Mouse (Mus musculus) bone marrow macrophage, adult 2 months (primary cell): Measurements from ENCODE around the gene Gnb3. TPM values are rescaled to one million over a fixed set of nuclear protein-coding genes. Genes with fewer than 3 reads are reported as not detected.
"Not testable (repeated sequence)": the region's sequence is repeated elsewhere in the genome, so short reads cannot be mapped to it uniquely, and the experiment has no call there.

Source experiments
- H3K27ac ChIP-seq: 2 replicates; pipeline ENCODE4 v1.5.1; 2012; ENCODE audit warnings: low read depth, low read length; ENCODE audit not compliant: insufficient read depth
- H3K4me1 ChIP-seq: 2 replicates; pipeline ENCODE4 v1.6.1; 2012; ENCODE audit warnings: low read length; ENCODE audit not compliant: control insufficient read depth, insufficient read depth
- H3K4me3 ChIP-seq: 2 replicates; pipeline ENCODE4 v1.5.1; 2012; ENCODE audit warnings: mild to moderate bottlenecking, low read length, moderate library complexity; ENCODE audit not compliant: insufficient read depth
- CTCF ChIP-seq: IDR thresholded peaks from 2 replicates; pipeline ENCODE4 v1.5.1; 2012; ENCODE audit warnings: low read depth, mild to moderate bottlenecking, low read length, moderate library complexity
- POLR2A ChIP-seq: IDR thresholded peaks from 2 replicates; pipeline ENCODE4 v1.6.1; 2012; ENCODE audit warnings: mild to moderate bottlenecking, low read depth, low read length, borderline replicate concordance
- polyA plus RNA-seq: library from polyadenylated mRNA; stranded (reverse); fragments of >200 nt; gene quantifications from 2 replicates; pipeline ENCODE4 v1.2.4, GENCODE M21; 2012; ENCODE audit not compliant: missing spikeins, insufficient read depth, insufficient read length

Gene Gnb3
- polyA plus RNA-seq, 1 experiment = not detected

DNA sequence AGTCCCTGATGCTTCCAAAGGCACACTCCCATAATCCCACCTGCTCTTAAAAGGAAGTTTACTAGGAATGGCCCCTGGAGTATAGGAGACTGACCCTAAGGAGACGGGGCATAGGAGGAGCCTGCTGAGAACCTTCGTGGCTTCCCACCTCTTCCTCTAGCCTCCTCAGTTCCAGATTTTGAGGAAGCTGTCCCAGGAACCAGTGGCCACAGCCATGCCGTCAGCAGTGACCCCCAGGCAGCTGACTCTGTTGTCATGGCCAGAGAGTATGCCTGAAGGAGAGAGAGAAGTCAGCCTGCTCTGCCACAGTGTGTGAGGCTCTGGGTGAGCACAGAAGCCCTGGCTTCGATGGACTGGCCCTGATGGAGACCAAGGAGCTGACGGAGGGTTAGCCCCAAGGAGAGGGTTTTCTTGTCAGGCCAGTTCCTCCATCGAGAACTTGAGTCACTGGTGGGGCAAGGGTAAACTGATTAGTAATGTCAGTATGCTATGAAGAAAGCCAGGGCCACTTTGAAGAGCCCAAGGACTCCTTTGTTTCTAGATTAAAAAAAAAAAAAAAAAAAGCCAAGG is 5.5 kb downstream of the Gnb3 start:
- H3K4me1 ChIP-seq = peaks cover 31% of the 10 kb centered on the region
- H3K27ac ChIP-seq = peak overlapping the region; percentile 91
- 0 out of 2 replicates have a peak overlapping the region, but pooled peaks have one; percentile 23 for H3K4me3 ChIP-seq
- TF ChIP-seq CTCF = no peak
- 0 out of 2 replicates have a peak, but pooled peaks have one; percentile 24 for TF ChIP-seq POLR2A

DNA sequence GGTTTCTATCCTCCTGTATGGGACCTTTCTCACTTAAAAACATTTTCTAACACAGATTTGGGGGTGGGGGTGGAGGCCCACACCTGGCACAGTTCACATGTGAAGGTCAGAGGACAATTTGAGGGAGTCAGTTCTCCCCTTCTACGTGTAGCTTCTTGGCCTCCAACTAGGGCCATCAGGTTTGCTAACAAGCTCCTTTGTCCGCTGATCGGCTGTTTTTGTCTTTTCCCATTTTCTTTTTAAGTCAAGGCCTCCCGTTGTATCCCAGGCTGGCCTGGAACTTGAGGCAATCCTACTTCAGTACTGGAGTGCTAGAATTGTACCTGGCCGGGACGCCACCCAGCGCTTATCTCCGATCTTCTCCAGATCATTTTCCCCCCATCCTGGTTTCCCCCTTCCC is 8.4 kb downstream of the Gnb3 start:
- Histone ChIP-seq H3K27ac (no peak overlapping the region), H3K4me3 (no peak overlapping the region), H3K4me1 (peaks cover 32% of the 10 kb centered on the region)
- TF ChIP-seq POLR2A (no peak), CTCF (no peak)

DNA sequence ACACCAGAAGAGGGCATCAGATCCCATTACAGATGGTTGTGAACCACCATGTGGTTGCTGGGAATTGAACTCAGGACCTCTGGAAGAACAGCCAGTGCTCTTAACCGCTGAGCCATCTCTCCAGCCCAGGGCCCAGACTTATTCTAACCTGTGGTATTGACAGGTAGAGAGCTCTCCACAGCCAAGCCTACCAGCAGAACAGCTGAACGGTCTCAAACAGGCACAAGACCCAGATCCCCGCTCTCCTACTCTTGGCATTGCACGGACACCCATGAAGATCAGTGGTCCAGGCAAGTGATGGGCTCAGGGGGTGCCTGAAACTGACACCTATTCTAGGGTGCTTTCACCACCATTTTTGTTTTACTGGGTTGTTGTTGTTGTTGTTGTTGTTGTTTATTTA is 8.9 kb downstream of the Gnb3 start:
- not testable (repeated sequence) for H3K4me3 ChIP-seq
- peaks cover 27% of the 10 kb centered on the region for H3K4me1 ChIP-seq

DNA sequence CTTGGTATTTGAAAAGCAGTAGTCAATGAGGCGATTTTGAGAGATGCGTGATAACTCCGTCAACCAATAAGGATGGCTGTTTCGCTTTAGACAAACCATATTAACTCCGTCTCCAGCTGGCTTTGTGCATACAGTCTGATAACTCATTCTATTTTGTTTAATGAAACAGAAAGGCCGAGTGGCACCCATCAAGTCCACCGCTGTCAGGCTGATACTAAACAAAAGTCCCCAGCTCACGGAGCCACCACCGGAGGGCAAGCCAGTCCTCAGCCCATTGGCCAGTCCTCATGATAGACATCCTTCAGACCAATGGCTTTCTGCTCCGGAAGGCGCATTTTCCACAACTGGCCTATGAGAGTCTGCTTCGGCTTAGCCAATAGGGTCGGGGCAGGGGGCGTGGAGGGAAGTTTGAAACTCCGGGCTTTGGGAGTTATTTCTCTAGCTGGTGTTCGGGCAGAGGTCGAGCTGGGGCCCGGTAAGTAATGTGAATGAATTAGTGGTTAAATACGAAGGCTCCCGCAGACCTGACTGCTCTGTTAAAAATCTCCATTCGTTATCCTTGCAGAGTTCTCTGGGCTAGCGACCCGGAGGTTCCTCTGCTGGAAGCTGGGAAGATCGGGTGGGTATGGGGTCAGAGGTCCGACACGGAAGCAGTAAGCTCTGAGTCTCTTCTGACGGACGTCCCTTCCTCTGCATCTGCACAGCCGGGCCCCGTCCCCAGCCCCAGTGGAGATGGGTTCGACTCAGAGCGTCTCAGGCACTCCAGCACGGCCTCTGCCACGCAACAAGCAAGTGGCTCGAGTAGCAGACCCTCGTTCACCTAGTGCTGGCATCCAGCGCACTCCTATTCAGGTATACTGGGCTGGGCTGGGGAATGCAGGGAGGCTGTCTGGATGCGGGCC is 10.0 kb downstream of the Gnb3 start:
- Histone ChIP-seq H3K4me3 (peak overlapping the region; percentile 75), H3K4me1 (peaks cover 16% of the 10 kb centered on the region), H3K27ac (peak overlapping the region; percentile 84)
- TF ChIP-seq POLR2A (no peak), CTCF (no peak)

More for the DNA sequence above, 8.9 kb downstream of the Gnb3 start:
- H3K27ac ChIP-seq = not testable (repeated sequence)

DNA sequence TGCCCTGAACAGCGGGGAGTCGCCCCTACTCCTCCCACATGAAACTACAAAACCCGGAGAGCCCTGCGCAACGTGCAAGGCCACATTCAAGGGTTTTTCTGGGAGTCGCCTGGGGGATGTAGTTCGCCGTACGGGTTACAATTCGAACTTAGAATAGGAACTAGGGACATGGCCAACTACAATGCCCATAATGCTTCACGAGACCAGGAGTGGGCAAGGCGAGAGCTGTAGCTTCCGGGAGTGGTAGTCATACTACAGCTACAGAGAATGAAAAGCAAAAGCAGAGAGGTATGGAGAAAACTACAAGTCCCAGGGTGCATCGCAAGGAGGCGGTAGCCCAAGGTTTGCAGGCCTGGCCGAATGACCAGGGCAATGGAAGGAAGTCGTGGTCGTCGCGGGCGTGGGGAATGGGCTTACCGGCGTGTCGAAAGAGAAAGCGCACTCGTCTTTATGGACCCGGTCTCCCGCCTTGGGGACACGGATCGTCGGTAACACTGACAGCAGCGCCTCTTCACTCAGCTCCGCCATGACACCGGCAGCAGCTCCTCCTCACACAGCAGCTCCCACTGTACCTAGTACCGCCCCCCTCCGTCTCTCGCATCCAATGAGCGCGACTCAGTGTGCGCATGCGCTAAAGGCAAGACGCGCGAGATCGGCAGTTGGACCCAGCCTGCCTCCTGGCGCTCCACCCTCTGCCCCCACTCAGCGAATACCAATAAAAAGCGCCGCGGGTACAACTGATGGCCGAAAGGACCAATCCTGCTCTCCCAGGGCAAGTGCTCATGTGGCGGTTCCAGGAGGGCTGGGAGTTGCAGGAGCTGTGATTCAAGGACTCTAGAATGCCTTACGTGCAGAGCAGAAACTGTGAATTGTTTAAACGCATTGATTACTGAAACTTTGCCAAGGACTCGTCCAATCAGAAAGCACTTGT is 10.9 kb downstream of the Gnb3 start, which contains the start of the genes Usp5 and Cdca3:
Gene Usp5 (minus strand): TSS at position 617 of the 931 bp plus-strand sequence.
Gene Cdca3 (plus strand): TSS at position 680 of the 931 bp plus-strand sequence.
- H3K4me3 ChIP-seq = peak within 1 kb of the TSS; percentile 75
- H3K27ac ChIP-seq = peak within 1 kb of the TSS; percentile 84
- H3K4me1 ChIP-seq = peaks cover 8% of the 10 kb centered on the region
- TF ChIP-seq CTCF = no peak
- TF ChIP-seq POLR2A = no peak

DNA sequence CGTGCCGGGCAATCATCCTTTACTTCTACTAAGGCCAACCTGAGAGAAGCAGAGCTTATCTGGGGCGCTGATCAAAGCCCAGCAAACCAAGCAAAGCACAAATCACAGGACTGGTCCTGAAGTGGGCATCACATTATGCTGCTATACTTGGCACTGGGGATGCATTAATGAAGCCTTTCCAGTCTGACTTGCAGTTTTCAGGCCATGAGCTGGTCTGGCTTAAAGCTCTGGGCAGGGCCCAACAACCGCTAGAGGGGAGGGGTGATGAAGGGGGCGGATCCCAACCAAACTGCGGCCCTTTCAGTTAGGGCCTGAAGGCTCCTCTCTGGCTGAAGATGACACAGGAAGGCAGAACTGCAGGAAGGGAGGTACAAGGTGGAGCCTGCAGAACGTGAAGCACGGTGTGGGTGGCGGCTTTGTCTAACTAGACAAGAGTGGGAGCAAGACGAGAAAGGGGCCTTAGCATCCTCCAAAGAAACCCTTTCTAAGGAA is 11.9 kb downstream of the Gnb3 start:
- Histone ChIP-seq H3K27ac (peak overlapping the region; percentile 65), H3K4me1 (peaks cover 3% of the 10 kb centered on the region), H3K4me3 (peak overlapping the region; percentile 75)
- no peak for TF ChIP-seq POLR2A
- TF ChIP-seq CTCF = no peak

DNA sequence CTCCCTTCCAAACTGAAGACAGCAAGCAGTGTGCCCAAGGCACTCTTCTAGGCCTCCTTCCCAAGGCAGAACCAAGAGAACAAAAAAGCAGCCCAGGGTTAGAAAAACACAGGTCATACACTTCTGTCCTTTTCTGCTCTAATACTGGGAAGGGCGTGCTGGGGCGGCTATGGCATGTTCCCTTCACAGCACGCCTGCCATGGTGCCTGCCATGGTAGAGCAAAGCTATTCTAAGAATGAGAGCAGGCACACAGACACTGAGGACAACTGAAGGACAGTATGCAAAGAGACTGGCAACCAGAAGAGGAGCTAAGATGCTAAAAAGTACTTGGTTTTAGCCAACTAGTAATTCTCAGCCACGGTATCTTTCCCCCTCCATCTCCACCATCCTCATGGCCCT is 18.0 kb downstream of the Gnb3 start:
- H3K4me1 ChIP-seq = peaks cover 15% of the 10 kb centered on the region
- no peak overlapping the region for H3K27ac ChIP-seq
- no peak overlapping the region for H3K4me3 ChIP-seq
- TF ChIP-seq CTCF (no peak), POLR2A (no peak)

DNA sequence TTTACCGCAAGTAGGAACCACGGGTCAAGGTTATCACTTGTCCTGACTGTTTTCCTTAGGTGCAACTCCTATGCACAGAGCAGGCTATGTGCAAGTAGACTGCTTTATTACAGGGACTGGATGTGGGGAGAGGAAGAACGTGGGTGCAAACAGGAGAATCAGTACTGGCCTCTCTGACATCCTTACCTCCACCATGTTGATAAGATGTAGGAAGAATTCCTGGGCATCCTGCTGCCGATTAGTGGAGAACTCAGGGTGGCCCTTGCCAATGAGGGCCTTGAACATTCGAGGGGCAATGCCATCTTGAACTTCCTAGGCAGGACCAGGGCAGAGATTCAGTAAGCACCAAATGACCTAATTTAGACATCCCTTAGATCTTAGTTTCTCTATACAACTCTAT is 19.2 kb downstream of the Gnb3 start:
- Histone ChIP-seq H3K4me3 (no peak overlapping the region), H3K4me1 (peaks cover 16% of the 10 kb centered on the region), H3K27ac (no peak overlapping the region)
- TF ChIP-seq POLR2A (no peak), CTCF (no peak)

DNA sequence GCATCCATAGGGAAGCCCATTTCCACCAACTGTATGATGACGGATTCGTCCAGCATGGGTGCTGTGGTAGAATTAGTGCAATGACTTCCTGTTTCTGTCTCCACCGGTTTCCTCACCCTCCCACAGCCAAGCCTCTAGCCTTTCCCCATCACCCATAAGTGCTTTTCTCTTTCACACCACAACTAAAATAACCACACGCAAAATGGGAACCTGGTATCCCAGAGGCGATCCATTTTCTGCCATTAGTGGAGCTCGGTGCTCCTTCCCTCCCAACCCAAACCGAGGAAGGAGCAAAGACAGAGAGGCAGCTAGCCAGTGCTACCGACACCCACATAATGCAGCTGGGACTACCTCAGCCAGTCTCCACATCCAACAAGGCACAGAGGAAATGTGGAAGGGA is 22.1 kb downstream of the Gnb3 start:
- H3K27ac ChIP-seq = peak overlapping the region; percentile 51
- H3K4me1 ChIP-seq = peaks cover 21% of the 10 kb centered on the region
- TF ChIP-seq POLR2A (no peak), CTCF (no peak)
- H3K4me3 ChIP-seq = no peak overlapping the region

DNA sequence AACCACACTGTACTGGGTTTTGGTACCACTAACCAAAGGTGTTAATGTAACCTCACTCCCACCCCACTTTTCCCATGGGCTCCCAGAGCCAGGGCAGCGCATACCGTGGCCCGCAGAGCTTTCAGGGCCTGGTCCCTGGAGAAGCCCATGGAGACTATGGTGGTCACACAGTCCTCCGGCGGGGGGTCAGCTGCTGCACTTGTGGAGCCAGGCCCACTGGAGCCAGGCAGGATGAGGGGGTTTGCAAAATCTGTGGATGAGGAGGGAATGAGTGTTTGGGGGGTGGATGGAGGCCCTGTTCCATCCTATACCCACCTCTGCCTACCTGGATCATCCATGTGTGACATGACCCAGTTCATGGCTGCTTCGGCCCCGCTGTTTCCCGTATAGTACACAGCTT is 22.5 kb downstream of the Gnb3 start:
- Histone ChIP-seq H3K4me1 (peaks cover 22% of the 10 kb centered on the region), H3K27ac (0 out of 2 replicates have a peak overlapping the region, but pooled peaks have one; percentile 5), H3K4me3 (no peak overlapping the region)
- TF ChIP-seq POLR2A (no peak), CTCF (no peak)
